Mouse (Mus musculus) left cerebral cortex, adult 8-10 months (tissue): ENCODE measurements around the gene Ss18l1. TPM values are rescaled to one million over a fixed set of nuclear protein-coding genes. Genes with fewer than 3 reads are reported as not detected.

Experiments used
- DNase-seq, 2 experiments: peaks; one replicate each; pipeline ENCODE4 v3.0.0; 2022; ENCODE audit warnings: low spot score in 2 of 2
- total RNA-seq, 4 experiments: library from RNA; stranded (reverse); gene quantifications; 2 replicates each; pipeline ENCODE4 v1.2.4; 2022

The Ss18l1 gene
- total RNA-seq = 10 to 100 TPM; 37.1 to 40.6 (median 38.9) TPM

- DNase-seq = peak; percentile 81 to 89
Measured at GRCm38 (mm10) chr2:180042256-180042857, at the start of gene Ss18l1, which contains the start of gene Psma7. Gene Ss18l1, plus strand, starts transcription at chr2:180042509. Gene Psma7, minus strand, starts transcription at chr2:180042433.

- DNase-seq = no peak
Measured at GRCm38 (mm10) chr2:179993071-179993470, 49.2 kb upstream of the Ss18l1 start.

- DNase-seq = no peak
Measured at GRCm38 (mm10) chr2:179998431-179998830, 43.9 kb upstream of the Ss18l1 start.

- no peak for DNase-seq
Measured at GRCm38 (mm10) chr2:180001635-180002034, 40.7 kb upstream of the Ss18l1 start.

GRCm38 (mm10) chr2:180005656-180006351 lies 36.5 kb upstream of the Ss18l1 start:
- no peak for DNase-seq

- DNase-seq = no peak
Measured at GRCm38 (mm10) chr2:180006352-180007017, 35.8 kb upstream of the Ss18l1 start.

DNA sequence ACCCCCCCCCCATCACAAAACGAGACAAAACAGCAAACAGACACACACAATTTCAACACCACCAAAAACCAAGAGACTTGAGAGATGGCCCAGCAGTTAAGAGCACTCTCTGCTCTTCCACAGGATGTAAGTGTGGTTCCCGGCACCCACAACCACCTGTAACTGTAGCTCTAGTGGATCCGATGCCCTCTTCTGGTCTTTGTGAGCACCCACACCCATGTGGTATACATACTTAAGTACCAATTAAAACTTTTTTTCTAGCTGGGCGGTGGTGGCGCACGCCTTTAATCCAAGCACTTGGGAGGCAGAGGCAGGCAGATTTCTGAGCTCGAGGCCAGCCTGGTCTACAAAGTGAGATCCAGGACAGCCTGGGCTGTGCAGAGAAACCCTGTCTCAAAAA lies 31.6 kb upstream of the Ss18l1 start:
- DNase-seq = no peak

GRCm38 (mm10) chr2:180011370-180011769 lies 30.9 kb upstream of the Ss18l1 start:
- no peak for DNase-seq

- no peak for DNase-seq
Measured at GRCm38 (mm10) chr2:180013686-180014085, 28.6 kb upstream of the Ss18l1 start.

DNA sequence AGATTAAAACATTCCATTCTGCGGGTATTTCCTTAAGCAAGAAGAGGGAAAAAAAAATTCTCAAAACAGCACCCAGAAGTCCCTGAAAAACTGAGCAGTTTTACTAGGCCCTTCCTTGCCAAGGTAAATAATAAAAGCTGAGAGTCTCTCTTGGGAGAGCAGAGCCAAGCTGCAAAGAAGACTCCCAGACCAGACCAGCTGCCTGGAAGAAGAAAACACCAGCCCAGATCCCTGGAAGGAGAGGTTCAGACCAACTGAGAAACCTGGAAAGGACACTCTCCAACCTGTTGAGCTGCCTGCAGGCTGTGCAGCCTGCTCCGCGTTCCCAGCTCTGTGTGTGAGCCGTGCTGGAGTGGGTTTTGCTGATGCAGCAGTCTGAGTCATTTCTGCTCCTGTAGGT lies 24.7 kb upstream of the Ss18l1 start:
- peak in 1 of 2 experiments; percentile 3 for DNase-seq

- DNase-seq = peak in 1 of 2 experiments; percentile 2
Measured at GRCm38 (mm10) chr2:180018573-180018972, 23.7 kb upstream of the Ss18l1 start.

DNA sequence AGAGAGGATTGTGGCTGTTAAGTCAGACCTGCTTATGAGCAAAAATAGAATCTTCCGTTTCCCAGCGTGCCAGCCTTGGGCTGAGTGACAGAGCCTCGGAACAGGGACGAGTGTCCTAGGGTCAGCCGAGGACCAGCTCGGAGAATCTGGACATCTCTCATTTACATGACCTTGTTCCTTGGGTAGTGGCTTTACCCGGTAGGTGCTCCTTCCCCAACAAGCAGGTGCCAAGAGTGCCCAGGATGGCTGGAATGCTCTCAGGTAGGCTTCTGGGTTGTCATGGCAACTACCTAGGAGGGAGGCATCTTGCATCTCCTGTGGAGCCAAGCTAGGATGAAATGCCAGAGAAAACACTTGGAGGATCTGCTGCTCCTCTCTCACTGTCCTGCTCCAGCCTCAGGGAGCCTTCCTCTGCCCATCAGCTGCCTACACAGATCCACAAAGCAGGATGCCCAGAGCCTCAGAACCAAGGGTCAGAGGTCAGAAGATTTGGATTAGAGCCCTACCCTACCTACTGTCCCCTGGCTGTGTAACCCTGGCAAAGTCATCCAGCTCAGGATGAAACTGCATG lies 22.1 kb upstream of the Ss18l1 start:
- peak in 1 of 2 experiments; percentile 44 for DNase-seq

DNA sequence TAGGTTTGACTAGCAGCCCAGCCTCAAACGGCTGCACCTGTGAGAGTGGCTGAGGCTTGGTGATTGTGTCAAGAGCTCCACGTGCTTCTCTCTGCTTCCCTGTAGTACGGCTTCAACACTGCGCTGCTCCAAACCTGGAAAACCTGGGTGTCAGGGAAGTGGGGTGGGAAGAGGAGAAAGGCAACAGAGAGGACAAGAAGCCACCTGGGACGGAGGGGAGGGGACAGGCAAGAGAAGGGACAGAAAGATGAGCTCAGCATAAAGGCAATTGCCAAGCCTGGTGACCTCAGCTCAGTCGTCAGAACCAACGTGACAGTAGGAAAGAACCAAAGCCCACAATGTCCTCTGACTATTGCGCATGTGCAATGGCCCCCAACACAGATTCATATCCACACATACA lies 21.4 kb upstream of the Ss18l1 start:
- DNase-seq = no peak

DNA sequence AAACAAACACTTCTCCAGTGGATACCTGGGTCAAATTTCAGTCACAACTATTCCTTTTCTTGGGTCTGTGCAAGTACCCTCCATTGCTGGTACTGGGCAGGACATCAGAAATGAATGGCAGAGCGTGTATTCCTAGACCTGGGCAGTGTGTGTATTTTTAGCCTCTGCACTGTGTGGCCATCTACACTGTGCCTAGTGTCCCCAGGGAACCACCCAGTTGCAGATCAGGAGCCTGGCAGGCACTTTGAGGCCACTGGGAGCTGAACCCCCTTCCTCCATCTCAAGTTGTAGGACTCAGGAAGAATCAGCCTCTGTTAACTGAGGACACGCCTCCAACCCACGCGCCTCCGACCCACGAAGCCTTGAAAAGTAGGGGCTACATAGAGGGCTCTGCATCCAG lies 19.6 kb upstream of the Ss18l1 start:
- no peak for DNase-seq

- peak; percentile 97 to 99 for DNase-seq
Measured at GRCm38 (mm10) chr2:180024401-180025098, 17.8 kb upstream of the Ss18l1 start, which contains the start of gene Lsm14b. Gene Lsm14b, plus strand, starts transcription at chr2:180024987.

- DNase-seq = no peak
Measured at GRCm38 (mm10) chr2:180025135-180025860, 17.0 kb upstream of the Ss18l1 start.

DNA sequence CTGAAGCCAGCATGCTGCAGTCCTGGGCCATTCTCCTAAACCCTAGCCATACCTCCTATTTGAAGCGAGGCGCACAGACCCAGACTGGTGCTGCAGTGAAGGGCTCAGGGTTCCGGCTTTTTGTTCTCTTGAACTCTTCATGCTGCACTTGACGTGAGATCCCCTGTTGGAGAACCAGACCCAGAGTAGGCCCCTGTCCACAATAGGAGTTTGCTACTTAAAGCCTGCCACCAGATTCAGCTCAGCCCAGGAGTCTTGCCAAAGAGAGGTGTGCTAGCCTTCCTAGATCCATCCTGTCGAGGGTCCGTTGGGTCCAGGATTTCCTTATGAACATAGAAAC lies 16.5 kb upstream of the Ss18l1 start:
- DNase-seq = no peak

DNA sequence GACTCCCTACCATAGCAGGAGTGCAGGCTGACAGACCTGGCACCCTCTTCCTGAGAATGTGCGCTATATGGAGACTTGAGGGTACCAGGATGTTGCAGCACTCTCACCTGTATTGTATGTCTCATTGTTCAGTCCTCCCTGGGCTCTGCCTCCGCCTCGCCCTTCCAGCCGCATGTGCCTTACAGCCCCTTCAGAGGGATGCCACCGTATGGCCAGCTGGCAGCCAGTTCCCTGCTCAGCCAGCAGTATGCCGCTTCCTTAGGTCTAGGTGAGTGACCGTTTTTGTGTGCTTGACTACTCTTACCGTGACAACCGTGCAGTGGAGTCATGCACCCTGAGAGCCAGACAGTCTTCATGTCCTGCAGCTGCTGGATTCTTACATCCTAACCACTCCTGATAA lies 14.5 kb upstream of the Ss18l1 start:
- no peak for DNase-seq

DNA sequence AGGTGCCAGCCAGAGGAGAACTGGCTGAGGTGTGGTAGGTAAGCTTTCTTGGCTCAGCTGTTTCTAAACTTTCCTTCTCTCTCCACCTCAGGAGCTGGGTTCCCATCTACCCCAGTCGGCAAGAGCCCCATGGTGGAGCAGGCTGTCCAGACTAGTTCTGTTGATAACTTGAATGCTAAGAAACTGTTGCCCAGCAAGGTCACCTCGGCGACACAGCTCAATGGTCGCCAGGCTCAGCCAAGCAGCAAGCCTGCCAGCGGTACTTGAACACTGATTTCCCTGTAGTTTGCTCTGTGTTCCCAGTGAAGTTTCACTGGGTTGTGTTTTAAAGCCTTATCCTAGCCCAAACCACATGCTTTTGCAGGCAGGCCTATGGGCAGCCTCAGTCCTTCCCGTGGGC lies 11.0 kb upstream of the Ss18l1 start:
- DNase-seq = no peak

DNA sequence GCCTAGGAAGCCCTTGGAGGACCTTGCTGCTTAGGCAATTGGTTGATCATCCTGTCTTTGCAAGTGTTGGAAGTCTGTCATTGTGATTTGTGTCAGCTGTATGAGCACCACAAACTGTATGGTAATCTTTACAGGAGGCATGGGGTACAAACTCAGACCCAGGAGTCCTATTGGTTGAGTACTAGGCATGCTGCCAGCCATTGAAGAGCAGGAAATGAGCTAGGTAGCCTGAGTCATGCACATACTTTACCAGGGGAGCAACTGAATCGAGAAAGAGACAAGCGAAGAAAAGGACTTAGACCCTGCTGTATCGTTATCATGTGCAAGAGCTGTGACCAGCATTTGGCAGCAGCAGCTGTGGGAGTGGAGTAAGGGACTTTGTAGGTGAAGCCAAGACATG lies 9.4 kb upstream of the Ss18l1 start:
- no peak for DNase-seq

DNA sequence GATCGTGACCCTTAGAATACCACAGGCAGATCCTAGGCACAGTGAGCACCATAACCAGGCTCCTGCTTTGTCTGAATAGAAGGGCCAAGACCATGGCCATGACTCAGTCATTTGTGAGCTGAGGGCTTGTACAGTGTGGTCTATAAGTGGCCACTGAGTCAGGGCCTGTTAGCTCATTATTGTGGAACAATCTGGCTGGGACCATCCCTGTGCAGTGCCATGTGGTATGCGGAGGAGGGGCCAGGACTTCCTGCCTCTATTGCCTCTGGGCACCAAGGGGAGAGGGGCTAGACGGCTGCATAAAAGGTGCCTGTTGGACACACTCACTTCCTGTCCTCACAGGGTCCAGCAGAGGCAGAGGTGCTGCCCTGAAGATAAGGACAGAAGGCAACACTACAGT lies 8.4 kb upstream of the Ss18l1 start:
- DNase-seq = no peak
